ENCODE assay signal across 8 mouse cellular contexts in the genomic region with DNA sequence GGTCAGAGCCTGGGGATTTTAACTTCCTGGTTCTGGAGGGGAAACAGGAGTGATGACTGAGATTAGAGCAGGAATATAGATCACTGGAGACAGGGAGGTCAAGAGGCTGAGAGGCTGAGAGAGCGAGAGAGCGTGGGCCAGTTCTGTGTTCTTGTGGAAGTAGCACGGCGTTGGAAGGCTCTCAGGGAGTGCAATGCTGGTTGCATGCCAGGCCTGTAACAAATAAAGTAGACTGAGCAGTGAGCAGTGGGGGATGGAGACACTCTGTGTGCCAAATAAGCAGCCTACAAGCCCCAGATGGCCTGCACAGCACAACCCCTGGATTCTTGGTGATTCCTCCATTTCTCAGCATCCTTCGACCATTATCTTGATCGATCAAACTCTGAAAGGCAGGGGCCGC.
DNase-seq lines count a peak whose midpoint lies in the region; ATAC-seq and TF ChIP-seq lines count a peak whose summit lies in the region.

No protein-coding gene starts in this region.

- H3K36me3 ChIP-seq in embryonic facial prominence, embryonic 10.5 days (replicated peaks), result no peaks in the 10 kb centered on the region
- H3K36me3 ChIP-seq in heart, embryonic 11.5 days (ENCODE audit: control insufficient read depth, insufficient read depth, low read length), result no peaks in the 10 kb centered on the region
- H3K36me3 ChIP-seq in kidney, postnatal 0 days (ENCODE audit: insufficient read depth, low read length), result no peaks in the 10 kb centered on the region
- H3K36me3 ChIP-seq in lung, embryonic 15.5 days, result no peaks in the 10 kb centered on the region

- WGBS in embryonic facial prominence, embryonic 10.5 days, result 64% methylated on average over 7 of the region's 7 CpGs
- 48% methylated on average over 7 of the region's 7 CpGs for WGBS in heart, embryonic 11.5 days (ENCODE audit: insufficient replicate concordance)
- 43% methylated on average over 7 of the region's 7 CpGs for WGBS in kidney, postnatal 0 days
- WGBS in lung, embryonic 15.5 days, result 38% methylated on average over 7 of the region's 7 CpGs

- peak overlapping the region; percentile 19; the same call in 1 of the 2 replicates for H3K4me2 ChIP-seq in heart, embryonic 11.5 days
- no peak overlapping the region for H3K4me2 ChIP-seq in kidney, postnatal 0 days (ENCODE audit: low read length)
- peak overlapping the region; percentile 6; the same call in 1 of the 2 replicates for H3K4me2 ChIP-seq in lung, embryonic 15.5 days

- H3K27ac ChIP-seq in embryonic facial prominence, embryonic 10.5 days (replicated peaks), result peak overlapping the region; percentile 48; the same call in 1 of the 2 replicates
- peak overlapping the region; percentile 50; the same call in 1 of the 2 replicates for H3K27ac ChIP-seq in heart, embryonic 11.5 days (ENCODE audit: low read depth, low read length)
- H3K27ac ChIP-seq in kidney, postnatal 0 days, result no peak overlapping the region
- H3K27ac ChIP-seq in lung, embryonic 15.5 days, result peak overlapping the region; percentile 78

- peak; percentile 54 for DNase-seq in retina, postnatal 1 day
- no peak for DNase-seq in retina, embryonic 14.5 days (ENCODE audit: low spot score)
- DNase-seq in embryonic facial prominence, embryonic 10.5 days (ENCODE audit: low spot score), result no peak
- DNase-seq in kidney, postnatal 0 days (ENCODE audit: low spot score), result peak; percentile 72
- peak; percentile 48 for DNase-seq in right cerebral cortex, postnatal 4 days
- no peak for DNase-seq in thymus, postnatal 36 days

- peaks cover 26% of the 10 kb centered on the region for H3K4me1 ChIP-seq in embryonic facial prominence, embryonic 10.5 days
- peaks cover 38% of the 10 kb centered on the region for H3K4me1 ChIP-seq in heart, embryonic 11.5 days (ENCODE audit: control insufficient read depth, insufficient read depth, low read length)
- H3K4me1 ChIP-seq in kidney, postnatal 0 days (replicated peaks; ENCODE audit: insufficient read depth, low read length), result peaks cover 27% of the 10 kb centered on the region
- H3K4me1 ChIP-seq in lung, embryonic 15.5 days, result peaks cover 44% of the 10 kb centered on the region

- 0 out of 2 replicates have a peak, but pooled peaks have one; percentile 20 for ATAC-seq in heart, embryonic 11.5 days (replicated peaks; ENCODE audit: insufficient number of reproducible peaks, low FRiP score, low TSS enrichment)
- ATAC-seq in kidney, postnatal 0 days (replicated peaks; ENCODE audit: low FRiP score, low read depth), result no peak; the same call in 1 of the 2 replicates
- peak; percentile 89 for ATAC-seq in lung, embryonic 15.5 days (ENCODE audit: borderline replicate concordance, extremely low read depth, low FRiP score, low TSS enrichment)

- no peak for TF ChIP-seq CTCF in kidney, postnatal 0 days (IDR thresholded peaks at IDR 0.05; ENCODE audit: low read depth)

- H3K9ac ChIP-seq in heart, embryonic 11.5 days (ENCODE audit: low read depth, low read length), result no peak overlapping the region
- H3K9ac ChIP-seq in kidney, postnatal 0 days (ENCODE audit: low read depth, low read length), result no peak overlapping the region
- H3K9ac ChIP-seq in lung, embryonic 15.5 days, result no peak overlapping the region

- no peaks in the 10 kb centered on the region for H3K9me3 ChIP-seq in embryonic facial prominence, embryonic 10.5 days
- H3K9me3 ChIP-seq in heart, embryonic 11.5 days (replicated peaks; ENCODE audit: control insufficient read depth, low read length), result no peaks in the 10 kb centered on the region
- H3K9me3 ChIP-seq in kidney, postnatal 0 days (replicated peaks; ENCODE audit: low read length), result no peaks in the 10 kb centered on the region
- no peaks in the 10 kb centered on the region for H3K9me3 ChIP-seq in lung, embryonic 15.5 days

- H3K27me3 ChIP-seq in embryonic facial prominence, embryonic 10.5 days (replicated peaks; ENCODE audit: low read depth, poor library complexity, severe bottlenecking), result no peaks in the 10 kb centered on the region
- H3K27me3 ChIP-seq in heart, embryonic 11.5 days (ENCODE audit: control insufficient read depth, insufficient read depth, low read length), result no peaks in the 10 kb centered on the region
- no peaks in the 10 kb centered on the region for H3K27me3 ChIP-seq in kidney, postnatal 0 days (ENCODE audit: insufficient read depth, low read length)
- H3K27me3 ChIP-seq in lung, embryonic 15.5 days, result no peaks in the 10 kb centered on the region

- no peak overlapping the region for H3K4me3 ChIP-seq in embryonic facial prominence, embryonic 10.5 days
- H3K4me3 ChIP-seq in heart, embryonic 11.5 days (ENCODE audit: low read depth, low read length), result no peak overlapping the region
- no peak overlapping the region for H3K4me3 ChIP-seq in kidney, postnatal 0 days (replicated peaks; ENCODE audit: low read depth, low read length)
- no peak overlapping the region for H3K4me3 ChIP-seq in lung, embryonic 15.5 days

Comparison
In these comparisons a context has a peak if more than half of its experiments do, and no peak if none do; other contexts are left out.
1. DNase-seq: peak in retina, postnatal 1 day (single experiment), kidney, postnatal 0 days (single experiment) and right cerebral cortex, postnatal 4 days (single experiment); none in retina, embryonic 14.5 days (single experiment), embryonic facial prominence, embryonic 10.5 days (single experiment) and thymus, postnatal 36 days (0 of 2).